Mouse (Mus musculus) erythroblast, embryonic 14.5 days (primary cell): ENCODE measurements around the gene F11r.

Source experiments
- GATA1 ChIP-seq: IDR thresholded peaks from 2 replicates; pipeline ENCODE4 v1.6.1; 2012; ENCODE audit warnings: low read length, inconsistent platforms, mixed read lengths
- TAL1 ChIP-seq: IDR thresholded peaks from 3 replicates; pipeline ENCODE4 v1.6.1; 2012; ENCODE audit warnings: low read length, inconsistent platforms, mixed read lengths

DNA sequence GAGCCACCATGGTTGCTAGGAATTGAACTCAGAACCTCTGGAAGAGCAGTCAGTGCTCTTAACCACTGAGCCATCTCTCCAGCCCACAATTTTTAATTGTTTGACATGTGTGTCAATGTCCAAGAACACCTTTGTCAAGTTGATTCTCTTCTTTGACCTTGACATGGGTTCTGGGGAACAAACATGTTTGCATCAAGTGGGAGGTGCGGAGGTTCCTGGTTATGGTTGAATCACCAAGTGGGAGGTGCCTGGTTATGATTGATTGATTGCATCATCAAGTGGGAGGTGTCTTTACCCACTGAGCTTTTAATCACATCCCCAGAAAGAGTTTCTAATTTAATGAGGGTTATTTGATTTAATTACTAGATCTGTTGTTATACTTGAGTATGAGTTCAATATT, 20.2 kb downstream of the F11r start:
- TF ChIP-seq GATA1 (no peak), TAL1 (no peak)
